Mouse (Mus musculus) myocyte (in vitro differentiated cells): Measurements from ENCODE around the gene Dnah8.

Experiments used
- MAX ChIP-seq: IDR thresholded peaks from one replicate; pipeline ENCODE4 v1.6.1; 2011; ENCODE audit warnings: low read depth, mild to moderate bottlenecking, control low read depth
- MYOD1 ChIP-seq, 3 experiments: IDR thresholded peaks; one replicate each; pipeline ENCODE4 v1.6.1; 2011; ENCODE audit warnings: control low read depth in 2 of 3, low read depth in 2 of 3, mild to moderate bottlenecking in 2 of 3, moderate library complexity in 1 of 3; ENCODE audit not compliant: insufficient read length in 2 of 3, control insufficient read depth in 1 of 3
- POLR2A ChIP-seq: IDR thresholded peaks from one replicate; pipeline ENCODE4 v1.6.1; 2011; ENCODE audit warnings: low read depth, mild to moderate bottlenecking, control low read depth, moderate library complexity; ENCODE audit not compliant: insufficient read length
- POLR2AphosphoS2 ChIP-seq: IDR thresholded peaks from one replicate; pipeline ENCODE4 v1.6.1; 2011; ENCODE audit warnings: low read depth, control low read depth; ENCODE audit not compliant: insufficient read length
- REST ChIP-seq: IDR thresholded peaks from one replicate; pipeline ENCODE4 v1.6.1; 2011; ENCODE audit warnings: mild to moderate bottlenecking, control low read depth, moderate library complexity; ENCODE audit not compliant: insufficient read depth, insufficient read length
- USF1 ChIP-seq: IDR thresholded peaks from one replicate; pipeline ENCODE4 v1.6.1; 2011; ENCODE audit warnings: low read depth, mild to moderate bottlenecking, control low read depth, moderate library complexity

GRCm38 (mm10) chr17:30575121-30575904 is 48.8 kb upstream of the Dnah8 start:
- no peak for TF ChIP-seq POLR2A
- no peak for TF ChIP-seq USF1
- no peak for TF ChIP-seq REST
- no peak for TF ChIP-seq MAX
- TF ChIP-seq MYOD1 (IDR thresholded peaks at IDR 0.05; ENCODE audit: control insufficient read depth in 1 of 3, insufficient read length in 2 of 3, low read depth in 2 of 3) = no peak
- TF ChIP-seq POLR2AphosphoS2 = no peak
